Mouse (Mus musculus) kidney, embryonic 14.5 days (tissue): ENCODE measurements around the gene Trak1. TPM values are rescaled to one million over a fixed set of nuclear protein-coding genes. Genes with fewer than 3 reads are reported as not detected.

Source experiments
- ATAC-seq: fragments of 200-750 bp; cut with Nextera tagmentation; 2 replicates; pipeline ENCODE4 v1.8.0; 2017; ENCODE audit warnings: moderate number of reproducible peaks, mild to moderate bottlenecking, moderate TSS enrichment, moderate library complexity; ENCODE audit not compliant: low FRiP score, low TSS enrichment
- H3K27ac ChIP-seq: fragments of 300-500 bp; sonication (generic); 2 replicates; pipeline ENCODE4 v1.5.1; 2014; ENCODE audit warnings: low read depth, mild to moderate bottlenecking, low read length, moderate library complexity, mixed read lengths
- H3K27me3 ChIP-seq: fragments of 300-500 bp; sonication (generic); 2 replicates; pipeline ENCODE4 v1.6.1; 2014; ENCODE audit warnings: mild to moderate bottlenecking, low read length; ENCODE audit not compliant: control insufficient read depth, insufficient read depth
- H3K36me3 ChIP-seq: fragments of 300-500 bp; sonication (generic); 2 replicates; pipeline ENCODE4 v1.6.1; 2014; ENCODE audit warnings: low read length, mixed read lengths; ENCODE audit not compliant: control insufficient read depth, insufficient read depth
- H3K4me1 ChIP-seq: fragments of 300-500 bp; sonication (generic); 2 replicates; pipeline ENCODE4 v1.6.1; 2014; ENCODE audit warnings: low read length, mixed read lengths; ENCODE audit not compliant: control insufficient read depth, insufficient read depth
- H3K4me2 ChIP-seq: fragments of 300-500 bp; sonication (generic); replicated peaks from 2 replicates; pipeline ENCODE4 v1.6.1; 2014; ENCODE audit warnings: low read depth, mild to moderate bottlenecking, low read length
- H3K4me3 ChIP-seq: fragments of 300-500 bp; sonication (generic); 2 replicates; pipeline ENCODE4 v1.5.1; 2014; ENCODE audit warnings: mild to moderate bottlenecking, low read length
- H3K9ac ChIP-seq: fragments of 300-500 bp; sonication (generic); 2 replicates; pipeline ENCODE4 v1.6.1; 2014; ENCODE audit warnings: low read depth, mild to moderate bottlenecking, low read length, moderate library complexity
- H3K9me3 ChIP-seq: fragments of 300-500 bp; sonication (generic); 2 replicates; pipeline ENCODE4 v1.6.1; 2016; ENCODE audit warnings: low read length; ENCODE audit not compliant: control insufficient read depth
- WGBS: fragments of 180-500 bp; shearing (Covaris S2); extraction: QIAGEN DNeasy Blood & Tissue Kit; methylation state at CpG from one replicate; pipeline ENCODE4 v1.1.7; 2014; 5-methylcytosine and 5-hydroxymethylcytosine counted together
- polyA plus RNA-seq: library from polyadenylated mRNA; unstranded; fragments of >200 nt; fragmentation: Nextera tagmentation; extraction: Ambion mirVana; gene quantifications from 2 replicates; pipeline ENCODE4 v1.2.1, GENCODE M21; 2014

The Trak1 gene
- polyA plus RNA-seq, 1 experiment from 2014 or later: 15.4 TPM

DNA sequence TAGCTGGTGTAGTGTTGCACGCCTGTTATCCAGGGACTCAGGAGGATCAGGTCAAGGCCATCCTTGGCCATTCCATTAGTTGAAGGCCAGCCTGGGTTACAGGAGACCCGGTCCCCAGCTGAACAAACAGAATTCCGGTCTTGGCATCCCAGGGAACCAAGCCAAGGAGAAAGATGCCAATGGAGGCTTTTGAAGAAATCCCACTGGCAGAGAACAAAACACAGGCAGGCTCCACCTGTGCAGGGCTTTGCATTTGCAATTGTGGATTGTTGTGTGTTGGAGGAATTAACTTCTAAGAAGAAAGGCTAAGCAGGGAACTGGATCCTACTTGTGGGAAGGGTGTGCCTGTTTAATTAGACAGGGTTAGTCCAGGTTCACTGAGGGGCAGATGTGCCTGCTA lies 47.0 kb downstream of the Trak1 start:
- WGBS: 43% methylated on average over 3 of the region's 3 CpGs
- Histone ChIP-seq H3K9ac (no peak overlapping the region), H3K9me3 (no peaks in the 10 kb centered on the region), H3K4me1 (peaks cover 11% of the 10 kb centered on the region; the same call in 1 of the 2 replicates), H3K4me2 (no peak overlapping the region), H3K27me3 (no peaks in the 10 kb centered on the region), H3K4me3 (no peak overlapping the region), H3K36me3 (no peaks in the 10 kb centered on the region), H3K27ac (no peak overlapping the region; the same call in 1 of the 2 replicates)
- no peak for ATAC-seq

DNA sequence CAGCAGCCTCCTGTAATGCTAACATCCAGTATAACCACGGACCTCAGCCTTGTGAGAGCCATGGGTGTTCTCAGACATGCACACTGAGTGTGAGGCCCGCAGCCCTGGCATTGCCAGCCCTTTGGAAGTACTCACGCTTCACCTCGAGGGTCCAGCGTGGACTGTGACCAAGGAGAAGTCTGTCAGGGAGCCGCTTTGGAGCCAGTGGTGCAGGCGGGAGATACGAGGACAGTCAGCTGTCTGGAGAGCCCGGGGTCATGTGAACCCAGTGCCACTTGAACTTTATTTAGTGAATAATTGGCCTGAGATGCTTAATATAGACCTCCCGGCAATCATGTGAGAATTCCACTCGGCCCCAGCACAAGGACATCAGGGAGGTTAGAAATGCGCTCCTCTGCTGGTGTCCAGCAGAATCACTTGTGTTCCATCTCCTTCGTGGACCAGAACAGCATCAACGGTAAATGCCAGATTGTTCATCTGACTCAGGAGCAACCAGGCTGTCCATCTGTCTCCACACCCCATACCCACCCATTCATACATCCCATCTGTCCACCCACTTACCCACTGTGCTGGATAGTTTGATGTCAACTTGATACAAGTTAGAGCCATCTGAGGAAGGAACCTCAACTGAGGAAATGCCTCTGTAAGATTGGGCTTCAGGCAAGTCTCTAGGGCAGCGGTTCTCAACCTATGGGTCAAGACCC lies 48.3 kb downstream of the Trak1 start:
- Histone ChIP-seq H3K9me3 (no peaks in the 10 kb centered on the region), H3K27ac (no peak overlapping the region), H3K27me3 (no peaks in the 10 kb centered on the region), H3K4me1 (peaks cover 11% of the 10 kb centered on the region; the same call in 1 of the 2 replicates), H3K36me3 (no peaks in the 10 kb centered on the region), H3K4me2 (no peak overlapping the region), H3K9ac (no peak overlapping the region), H3K4me3 (no peak overlapping the region)
- 88% methylated on average over 15 of the region's 15 CpGs for WGBS
- ATAC-seq: no peak

DNA sequence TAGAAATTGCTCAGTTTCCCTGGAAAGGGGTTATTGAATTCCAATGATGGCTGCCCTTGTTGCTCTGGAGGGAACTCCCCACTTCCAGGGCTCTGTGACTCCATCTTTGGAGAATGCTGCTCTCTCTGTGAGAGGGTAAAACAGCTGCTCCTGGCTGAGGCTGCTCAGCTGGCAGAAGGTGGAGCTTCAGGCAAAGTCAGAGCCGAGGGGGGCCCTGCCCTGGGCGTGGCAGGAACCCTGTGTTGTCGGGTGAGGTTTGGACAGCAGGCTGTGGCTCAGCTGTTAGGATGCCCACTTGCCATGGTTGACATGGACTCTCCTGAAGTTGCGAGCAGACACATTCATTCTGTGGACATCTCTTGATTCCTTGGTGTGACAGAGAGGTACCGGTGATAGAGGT lies 49.3 kb downstream of the Trak1 start:
- H3K27me3 ChIP-seq: no peaks in the 10 kb centered on the region
- WGBS: 76% methylated on average over 5 of the region's 5 CpGs
- H3K27ac ChIP-seq: no peak overlapping the region
- no peak for ATAC-seq
- no peak overlapping the region for H3K9ac ChIP-seq
- H3K9me3 ChIP-seq: no peaks in the 10 kb centered on the region
- H3K4me1 ChIP-seq: peaks cover 20% of the 10 kb centered on the region
- no peaks in the 10 kb centered on the region for H3K36me3 ChIP-seq
- no peak overlapping the region for H3K4me2 ChIP-seq
- H3K4me3 ChIP-seq: no peak overlapping the region

DNA sequence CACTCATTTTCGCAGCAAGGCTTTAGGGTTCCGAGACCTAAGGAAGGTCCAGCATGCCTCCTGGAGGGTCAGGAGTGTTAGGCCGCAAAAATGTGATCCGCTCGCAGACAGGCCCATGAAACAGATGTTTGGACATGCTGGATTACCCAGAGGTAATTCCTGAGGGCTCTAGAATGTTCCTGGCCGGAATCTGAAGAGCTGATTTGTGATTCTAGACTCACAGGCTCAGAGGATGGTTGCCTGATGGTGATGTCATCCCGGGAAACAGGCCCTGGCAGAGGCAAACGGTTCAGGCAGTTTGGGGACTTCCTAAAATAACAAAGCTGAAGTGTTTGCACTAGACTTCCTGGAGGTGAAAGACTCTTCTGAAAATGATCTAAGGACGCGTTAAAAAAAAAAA lies 50.7 kb downstream of the Trak1 start:
- Histone ChIP-seq H3K4me1 (peaks cover 32% of the 10 kb centered on the region), H3K4me3 (no peak overlapping the region), H3K4me2 (no peak overlapping the region), H3K9ac (no peak overlapping the region), H3K9me3 (no peaks in the 10 kb centered on the region), H3K36me3 (no peaks in the 10 kb centered on the region), H3K27ac (peak overlapping the region; percentile 59; the same call in 1 of the 2 replicates), H3K27me3 (no peaks in the 10 kb centered on the region)
- no peak for ATAC-seq
- 40% methylated on average over 10 of the region's 10 CpGs for WGBS

DNA sequence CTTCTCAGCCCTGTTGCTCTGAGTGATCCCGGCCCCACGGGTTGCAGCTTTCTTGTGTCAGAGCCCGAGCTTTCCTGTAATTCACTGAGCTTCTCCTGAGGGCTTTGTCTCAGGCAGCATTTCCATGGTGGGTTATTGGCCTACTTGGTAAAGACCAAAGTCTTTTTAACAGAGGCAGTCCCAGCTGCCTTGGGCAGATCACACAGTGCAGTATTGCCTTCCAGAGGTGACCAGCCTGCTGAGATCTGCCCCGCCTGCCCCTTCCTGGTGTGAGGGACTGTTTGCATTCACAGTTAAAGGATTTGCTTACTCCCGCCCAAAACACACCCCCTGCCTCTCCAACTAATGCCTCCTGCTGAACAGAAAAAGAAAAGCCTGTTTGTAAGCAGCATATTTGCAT lies 51.2 kb downstream of the Trak1 start:
- peaks cover 32% of the 10 kb centered on the region for H3K4me1 ChIP-seq
- H3K27me3 ChIP-seq: no peaks in the 10 kb centered on the region
- no peaks in the 10 kb centered on the region for H3K9me3 ChIP-seq
- peak overlapping the region; percentile 59; the same call in 1 of the 2 replicates for H3K27ac ChIP-seq
- peak overlapping the region; percentile 37; the same call in 1 of the 2 replicates for H3K9ac ChIP-seq
- 18% methylated on average over 5 of the region's 5 CpGs for WGBS
- ATAC-seq: no peak
- no peaks in the 10 kb centered on the region for H3K36me3 ChIP-seq
- H3K4me3 ChIP-seq: no peak overlapping the region
- H3K4me2 ChIP-seq: no peak overlapping the region

DNA sequence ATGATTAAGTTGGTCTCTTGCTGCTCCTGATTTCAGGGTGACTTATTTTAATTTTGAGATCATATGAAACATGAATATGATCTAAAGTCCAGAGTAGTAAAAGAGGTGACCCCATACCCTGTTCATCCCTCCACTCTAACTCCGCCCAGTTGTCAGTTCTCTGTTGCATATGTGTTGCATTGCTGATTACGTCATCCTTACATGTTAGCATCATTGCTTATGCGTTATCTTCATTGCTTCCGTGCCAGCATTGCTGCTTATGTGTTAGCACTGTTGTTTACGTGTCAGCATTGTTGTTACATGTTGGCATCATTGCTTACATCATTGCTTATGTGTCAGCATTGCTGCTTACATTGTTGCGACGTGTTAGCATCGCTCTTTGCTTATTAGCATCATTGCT lies 51.8 kb downstream of the Trak1 start:
- no peak for ATAC-seq
- no peaks in the 10 kb centered on the region for H3K36me3 ChIP-seq
- WGBS: 90% methylated on average over 8 of the region's 8 CpGs
- H3K9me3 ChIP-seq: no peaks in the 10 kb centered on the region
- H3K4me3 ChIP-seq: no peak overlapping the region
- no peak overlapping the region for H3K9ac ChIP-seq
- no peak overlapping the region for H3K4me2 ChIP-seq
- H3K27ac ChIP-seq: no peak overlapping the region
- no peaks in the 10 kb centered on the region for H3K27me3 ChIP-seq
- peaks cover 32% of the 10 kb centered on the region for H3K4me1 ChIP-seq

DNA sequence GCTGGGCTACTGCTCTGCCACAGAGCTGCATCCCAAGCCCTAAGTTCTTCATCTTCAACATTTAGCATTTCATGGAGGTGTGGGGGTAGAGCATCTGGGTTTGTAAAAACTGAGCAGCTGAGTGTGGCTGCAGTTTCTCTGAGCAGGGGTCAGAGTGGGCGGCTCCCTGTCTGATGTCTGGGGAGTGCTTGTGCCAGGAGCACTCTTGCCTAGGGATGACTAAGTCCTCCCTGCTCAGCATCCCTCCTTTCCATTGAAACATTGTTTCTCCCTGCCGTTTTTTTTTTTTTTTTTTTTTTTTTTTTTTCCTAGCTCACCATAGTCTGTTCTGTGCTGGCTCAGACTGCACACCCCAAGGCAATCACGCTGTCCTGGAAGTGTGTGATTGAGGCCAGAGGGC lies 53.3 kb downstream of the Trak1 start:
- H3K27ac ChIP-seq: peak overlapping the region; percentile 56; the same call in 1 of the 2 replicates
- no peak overlapping the region for H3K4me3 ChIP-seq
- H3K27me3 ChIP-seq: no peaks in the 10 kb centered on the region
- H3K4me1 ChIP-seq: peaks cover 39% of the 10 kb centered on the region
- H3K36me3 ChIP-seq: no peaks in the 10 kb centered on the region
- H3K9me3 ChIP-seq: no peaks in the 10 kb centered on the region
- 37% methylated on average over 3 of the region's 3 CpGs for WGBS
- ATAC-seq: no peak
- no peak overlapping the region for H3K9ac ChIP-seq
- H3K4me2 ChIP-seq: no peak overlapping the region

DNA sequence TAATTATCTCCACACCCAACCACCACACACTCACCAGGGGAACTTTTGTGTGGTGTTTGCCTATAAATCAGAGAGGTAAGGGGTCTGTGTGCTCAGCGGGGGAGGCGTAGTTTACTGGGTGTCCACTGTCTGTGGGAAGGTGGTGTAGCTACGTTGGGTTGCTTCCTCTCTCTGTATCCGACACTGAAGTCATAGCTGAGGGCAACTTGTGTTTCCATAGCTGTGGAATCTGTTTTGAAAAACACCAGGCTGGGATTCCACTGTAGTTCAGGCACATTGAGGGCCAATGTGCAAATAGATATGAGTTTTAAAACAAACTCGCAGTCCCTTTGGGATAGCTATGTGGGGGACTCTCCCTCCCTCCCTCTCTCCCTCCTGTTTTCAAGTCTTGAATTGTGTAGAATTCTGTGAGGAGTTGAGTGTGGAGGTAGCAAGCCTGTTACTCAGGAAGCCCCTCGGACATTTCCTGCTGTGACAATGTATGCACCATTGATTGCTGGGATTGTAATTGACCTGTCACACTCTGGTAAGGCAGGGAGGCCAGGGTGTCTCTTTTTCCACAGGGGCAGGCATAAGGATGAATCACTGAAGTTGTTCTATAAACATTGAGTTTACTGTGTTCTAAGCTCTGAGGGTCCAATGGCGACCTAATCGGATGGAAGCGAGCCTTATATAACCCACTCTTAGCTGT lies 54.2 kb downstream of the Trak1 start:
- peaks cover 39% of the 10 kb centered on the region for H3K4me1 ChIP-seq
- no peak for ATAC-seq
- peak overlapping the region; percentile 56; the same call in 1 of the 2 replicates for H3K27ac ChIP-seq
- H3K36me3 ChIP-seq: no peaks in the 10 kb centered on the region
- H3K9me3 ChIP-seq: no peaks in the 10 kb centered on the region
- H3K4me3 ChIP-seq: no peak overlapping the region
- H3K27me3 ChIP-seq: no peaks in the 10 kb centered on the region
- H3K4me2 ChIP-seq: no peak overlapping the region
- WGBS: 28% methylated on average over 9 of the region's 9 CpGs
- H3K9ac ChIP-seq: no peak overlapping the region

DNA sequence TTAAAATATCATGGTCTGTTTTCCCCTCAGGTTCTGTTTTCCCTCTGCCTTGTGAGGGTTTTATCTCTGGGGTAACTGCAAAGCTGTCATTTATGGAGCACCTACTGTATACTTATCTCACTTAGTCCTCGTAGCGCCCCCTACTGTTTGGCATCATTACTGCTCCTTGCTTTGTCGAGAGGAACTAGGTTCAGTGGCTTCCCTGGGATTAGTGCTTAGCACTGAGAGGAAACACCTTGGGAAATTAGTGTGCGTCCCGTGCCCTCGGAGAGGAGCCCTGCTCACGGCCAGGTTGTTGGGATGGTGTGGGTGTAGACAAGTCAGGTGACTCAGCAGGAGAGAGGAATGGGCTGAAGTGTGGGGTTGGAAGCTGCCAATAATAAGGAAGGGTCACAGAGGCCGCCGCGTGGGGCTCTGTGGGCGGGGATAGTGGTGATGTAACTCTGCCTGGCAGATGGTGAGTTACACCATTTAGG lies 54.9 kb downstream of the Trak1 start:
- Histone ChIP-seq H3K9me3 (no peaks in the 10 kb centered on the region), H3K4me2 (no peak overlapping the region), H3K4me3 (no peak overlapping the region), H3K4me1 (peaks cover 39% of the 10 kb centered on the region), H3K36me3 (no peaks in the 10 kb centered on the region), H3K9ac (no peak overlapping the region), H3K27me3 (no peaks in the 10 kb centered on the region), H3K27ac (0 out of 2 replicates have a peak overlapping the region, but pooled peaks have one; percentile 14)
- WGBS: 22% methylated on average over 11 of the region's 11 CpGs
- peak; percentile 33; the same call in 1 of the 2 replicates for ATAC-seq
